Mouse (Mus musculus) heart, postnatal 0 days (tissue): ENCODE measurements around the gene Rnf121.

Experiments
- CTCF ChIP-seq: IDR thresholded peaks from 2 replicates; pipeline ENCODE4 v1.5.1; 2016; ENCODE audit warnings: antibody characterized with exemption, control low read depth, low read depth
- EP300 ChIP-seq: IDR thresholded peaks from 2 replicates; pipeline ENCODE4 v1.6.1; 2016; ENCODE audit warnings: antibody characterized with exemption, low read depth

DNA sequence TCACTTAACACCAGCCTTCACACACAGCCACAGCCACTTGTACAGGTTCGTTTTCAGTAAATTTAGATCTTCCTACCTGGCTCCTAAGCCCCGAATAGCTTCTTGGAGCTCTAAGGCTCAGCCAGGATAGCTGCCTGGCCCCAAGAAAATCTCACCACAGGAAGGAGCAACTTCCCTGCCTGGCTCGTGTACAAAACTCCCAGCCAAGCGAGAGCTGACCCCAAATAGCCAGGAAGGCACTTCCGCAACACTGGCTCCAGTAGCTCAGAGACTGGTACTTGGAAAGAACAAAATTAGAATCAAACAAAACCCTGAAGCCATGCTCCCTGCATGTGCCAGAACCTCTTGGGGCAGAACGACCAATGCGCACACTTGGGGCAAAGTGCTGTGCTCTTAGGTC is 47.2 kb downstream of the Rnf121 start:
- no peak for TF ChIP-seq EP300
- TF ChIP-seq CTCF: no peak
